Comparison of ENCODE assay signal across 15 mouse cellular contexts in the genomic region with DNA sequence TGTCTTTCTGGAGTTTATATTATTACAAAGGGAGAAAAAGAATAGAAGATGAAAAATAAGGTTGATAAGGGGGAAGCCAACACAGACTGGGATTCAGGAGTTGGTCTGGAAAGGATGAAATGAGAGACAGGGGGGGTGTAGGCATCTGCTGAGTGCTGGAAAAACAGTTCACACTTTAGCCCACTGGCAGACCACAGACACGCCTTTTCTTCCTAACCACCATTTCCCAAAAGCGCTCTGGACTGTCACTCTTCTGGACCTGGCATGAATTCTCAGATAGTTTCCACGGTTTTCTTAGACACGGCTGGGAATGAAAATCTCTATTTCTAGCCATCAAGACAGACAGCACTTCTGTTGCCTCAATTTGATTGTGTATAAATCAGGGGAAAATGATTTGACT.
DNase-seq lines count a peak whose midpoint lies in the region.
"Had no signal": no experiment of that assay in that cellular context is flagged by ENCODE, and none has a peak within 500 bp of the region (broad histone marks: within the 10 kb centered on the region; RNA-seq: fewer than 3 reads in every experiment).

No protein-coding gene starts in this region.

- intact Hi-C loops in left cerebral cortex, postnatal 4 days (cut with DNase I), result no loop called here
- intact Hi-C loops in left cerebral cortex, postnatal 25 days (cut with DNase I), result loop anchor here (10.0 kb wide), 1 partner anchor 348 kb away; no protein-coding TSS in a partner anchor

- peak; percentile 16 for DNase-seq in left cerebral cortex, adult 11 months (ENCODE audit: low spot score)
- no peak for DNase-seq in left cerebral cortex, postnatal 4 days
- peak; percentile 41 for DNase-seq in right cerebral cortex, adult 18-20 months
- DNase-seq in right cerebral cortex, postnatal 4 days, result no peak
- DNase-seq in left cerebral cortex, postnatal 25 days (ENCODE audit: low spot score in 2 of 2), result peak; percentile 8 to 83
- DNase-seq in gastrocnemius, adult 18-20 months (ENCODE audit: low spot score), result no peak
- no peak for DNase-seq in thymus, adult 18-20 months
- DNase-seq: adrenal gland, adult 2 months; adrenal gland, postnatal 25 days; cerebellum, adult 2 months; cerebellum, postnatal 10 days; forebrain, postnatal 0 days; gastrocnemius, adult 2 months; gastrocnemius, postnatal 25 days; heart, postnatal 4 days had no signal

Comparison
In these comparisons a context has a peak if more than half of its experiments do, and no peak if none do; other contexts are left out.
1. DNase-seq: peak in left cerebral cortex, adult 11 months (single experiment), right cerebral cortex, adult 18-20 months (single experiment) and left cerebral cortex, postnatal 25 days (2 of 2); none in left cerebral cortex, postnatal 4 days (single experiment), right cerebral cortex, postnatal 4 days (single experiment), gastrocnemius, adult 18-20 months (single experiment) and thymus, adult 18-20 months (0 of 2).